Mouse (Mus musculus) frontal cortex, postnatal 36 days (tissue): Measurements from ENCODE around the gene Phactr4.
"Not testable (repeated sequence)": the region's sequence is repeated elsewhere in the genome, so short reads cannot be mapped to it uniquely, and the experiment has no call there.

Experiments
- DNase-seq, 2 experiments: peaks; one replicate each; pipeline ENCODE4 v3.0.0; 2022; ENCODE audit warnings: low spot score in 2 of 2

Phactr4 gene

DNA sequence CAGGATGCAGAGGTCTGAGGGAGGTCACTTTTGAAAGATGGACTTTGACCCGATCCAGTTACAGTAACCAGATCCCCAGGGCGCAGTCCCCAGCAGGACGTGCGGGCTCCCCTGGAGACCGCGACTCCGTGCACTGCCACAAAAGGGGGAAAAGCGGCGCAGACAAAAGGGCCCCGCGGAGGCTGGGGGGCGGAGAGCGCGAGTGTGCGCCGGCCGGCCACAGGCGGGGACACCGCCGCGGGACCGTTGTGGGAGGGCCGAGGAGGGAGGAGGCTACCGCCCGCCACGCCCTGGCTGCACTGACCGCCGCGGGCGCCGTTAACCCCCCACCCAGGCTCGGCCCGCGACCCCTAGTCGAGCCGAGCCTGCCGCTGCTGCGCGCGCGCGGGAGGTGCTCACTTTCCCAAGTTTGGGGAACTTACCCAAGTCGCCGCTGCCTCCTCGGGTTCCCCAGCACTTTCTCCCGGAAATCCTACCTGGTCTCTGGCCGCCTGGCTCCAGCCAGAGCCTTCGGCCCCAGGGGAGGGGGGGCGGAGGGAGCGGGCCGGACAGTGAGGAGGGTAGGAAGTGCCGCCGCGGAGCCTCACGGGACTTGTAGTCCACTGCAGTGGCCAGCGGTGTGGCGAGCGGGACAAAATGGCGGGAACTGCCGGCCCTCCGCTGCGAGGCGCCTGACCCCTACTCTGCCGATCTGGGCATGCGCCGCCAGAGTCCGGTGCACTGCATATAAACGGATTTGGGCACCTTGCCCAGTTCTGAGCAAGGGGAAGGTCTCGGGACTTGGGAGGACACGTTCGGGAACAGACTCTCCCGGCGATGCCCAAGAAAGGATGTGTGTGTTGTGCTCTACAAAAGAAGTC, at the start of gene Phactr4:
TSS of gene Phactr4 (minus strand) at position 567 of the 860 bp plus-strand sequence.
- peak; percentile 90 to 91 for DNase-seq

DNA sequence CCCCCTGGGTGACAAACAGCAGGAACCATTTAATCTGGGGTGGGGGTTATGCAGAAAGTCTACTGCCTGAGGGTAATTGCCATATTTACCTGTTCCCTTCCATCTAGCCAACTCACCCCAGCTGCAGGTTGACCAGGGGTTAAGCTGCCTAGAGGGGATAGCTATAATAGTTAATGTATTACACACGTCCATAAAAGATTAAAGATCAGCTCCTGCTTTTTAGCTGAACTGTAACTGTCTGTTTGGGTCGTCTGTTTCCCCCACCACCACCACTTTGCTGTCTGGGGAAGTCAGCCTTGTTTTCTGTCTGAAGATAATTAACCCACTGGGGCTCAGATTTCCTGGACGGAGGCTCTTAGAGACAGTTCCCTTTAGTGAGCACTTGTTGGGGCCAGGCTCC, 47.6 kb upstream of the Phactr4 start:
- DNase-seq: no peak

DNA sequence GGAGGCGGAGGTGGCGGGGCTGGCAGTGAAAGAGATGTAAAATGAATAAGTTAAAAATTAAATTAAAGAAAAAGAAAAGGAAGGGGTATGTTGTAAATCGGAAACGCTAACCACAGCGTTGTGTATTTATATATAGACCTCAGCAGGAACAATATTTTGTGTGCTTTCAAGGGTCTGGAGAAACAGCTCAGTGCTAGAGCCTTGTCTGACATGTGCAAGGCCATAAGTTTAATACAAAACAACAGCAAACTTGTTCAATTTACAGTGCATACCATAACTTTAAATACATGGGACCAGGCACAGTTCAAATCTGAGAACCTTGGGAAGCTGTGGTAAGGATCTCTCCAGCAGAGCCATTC, 41.9 kb upstream of the Phactr4 start:
- no peak for DNase-seq

DNA sequence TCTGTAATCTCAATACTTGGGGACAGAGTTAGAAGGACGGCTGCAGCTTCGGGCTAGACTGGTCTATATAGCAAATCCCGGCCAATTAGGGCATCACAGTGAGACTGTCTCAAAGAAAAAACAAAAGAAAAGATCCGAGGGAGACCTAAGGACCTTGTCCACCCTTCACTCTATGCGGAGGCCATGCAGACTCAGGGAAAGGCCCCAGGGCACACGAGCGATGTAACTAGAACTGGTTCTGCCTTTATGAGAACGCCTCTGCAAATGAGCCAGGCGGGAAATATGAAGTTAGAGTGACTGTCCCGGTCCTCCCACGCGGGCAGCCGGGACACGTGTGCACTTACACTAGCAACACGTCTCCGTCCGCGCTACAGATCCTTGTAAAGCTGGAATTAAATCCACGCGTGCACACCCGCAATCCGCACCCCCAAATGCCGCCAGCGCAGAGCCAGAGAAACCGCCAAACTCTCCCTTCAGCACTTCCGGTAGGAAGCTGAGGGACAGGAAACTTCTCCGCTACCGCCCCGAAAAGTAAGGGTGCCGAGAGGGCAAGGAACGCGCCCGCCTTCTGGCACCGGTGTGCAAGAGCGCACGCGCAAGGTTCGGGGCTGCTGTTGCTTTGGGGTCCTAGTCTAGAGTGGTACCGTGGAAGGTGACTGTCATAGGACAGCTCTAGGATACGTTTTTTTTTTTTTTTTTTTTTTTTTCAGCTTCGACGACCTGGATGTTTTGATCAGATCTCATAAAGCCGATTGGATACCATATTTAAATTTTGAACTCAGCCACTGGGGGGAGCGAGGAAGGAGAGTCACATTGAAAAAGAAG, 41.4 kb upstream of the Phactr4 start, which contains the start of gene Med18:
TSS of gene Med18 (minus strand) at position 492 of the 825 bp plus-strand sequence.
- DNase-seq: peak; percentile 94 to 97

DNA sequence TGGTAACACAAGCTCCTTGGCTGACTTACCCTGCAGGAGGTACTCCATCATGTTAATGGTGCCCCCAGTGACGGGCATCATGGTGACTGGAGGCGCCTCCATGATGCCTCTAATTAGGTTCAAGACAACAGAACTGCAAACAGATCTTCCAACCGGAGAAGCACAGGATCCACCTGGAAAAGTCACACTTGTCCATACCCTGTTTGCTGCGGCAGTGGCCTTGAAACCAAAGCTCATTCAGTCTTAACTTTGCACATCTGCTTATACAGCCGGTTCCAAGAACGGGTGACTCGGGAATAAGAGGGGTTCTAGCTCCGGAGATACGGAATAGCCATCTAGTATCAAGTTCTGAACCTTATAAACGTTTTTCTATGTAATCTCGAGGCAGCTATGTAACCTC, 40.5 kb upstream of the Phactr4 start:
- no peak for DNase-seq

DNA sequence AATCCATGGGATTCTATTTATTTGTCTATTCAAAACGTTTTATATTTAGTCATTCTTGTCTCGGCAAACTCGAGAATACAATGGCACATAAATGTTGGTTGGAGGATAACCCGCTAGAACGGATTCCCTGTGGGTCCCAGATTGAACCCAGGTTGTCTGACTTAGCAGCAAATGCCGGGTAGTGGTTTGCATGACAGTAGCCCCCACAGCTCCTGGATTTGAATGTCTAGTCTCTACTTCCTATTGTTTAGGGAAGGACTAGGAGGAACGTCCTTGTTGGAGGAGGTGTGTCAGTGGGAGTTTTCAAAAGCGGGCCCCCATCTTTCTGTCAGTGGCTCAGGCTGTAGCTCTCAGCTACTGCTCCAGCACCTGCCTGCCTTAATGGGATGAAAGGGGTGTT, 37.9 kb upstream of the Phactr4 start:
- no peak for DNase-seq

DNA sequence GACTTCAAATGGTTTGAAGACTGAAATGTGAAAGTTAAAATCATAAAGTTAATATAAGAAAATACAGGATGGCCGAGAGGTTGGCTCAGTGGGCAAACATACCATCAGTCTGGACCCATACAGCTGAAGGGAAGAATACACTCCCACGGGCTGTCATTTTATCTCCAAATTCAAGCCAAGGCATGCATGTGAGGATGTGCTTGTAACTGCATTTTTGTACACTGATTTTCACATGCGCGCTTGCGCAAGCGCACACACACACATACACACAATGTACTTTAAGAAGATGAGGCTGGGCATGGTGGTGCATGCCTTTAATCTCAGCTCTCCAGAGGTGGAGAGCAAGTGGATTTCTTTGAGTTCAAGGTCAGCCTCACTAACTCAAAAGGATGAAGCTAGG, 33.3 kb upstream of the Phactr4 start:
- DNase-seq: no peak

DNA sequence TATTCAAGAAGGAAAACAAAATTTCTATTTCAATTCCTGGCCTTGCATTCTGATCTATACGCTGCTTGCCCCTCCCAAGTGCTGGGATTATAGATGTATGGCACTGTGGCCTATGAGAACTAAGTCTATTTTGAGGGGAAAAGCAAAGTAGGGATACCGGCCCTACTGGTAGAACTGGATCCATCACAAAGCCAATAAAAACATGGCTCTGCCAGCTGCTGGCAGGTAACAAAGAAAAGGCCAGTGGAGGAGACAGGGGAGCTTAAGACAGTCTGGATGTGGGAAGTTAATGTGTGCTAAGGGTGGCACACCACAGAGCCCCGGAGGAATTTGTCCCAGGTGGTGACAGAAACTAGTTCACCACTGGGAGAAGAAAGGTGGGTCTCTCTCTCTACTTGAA, 32.9 kb upstream of the Phactr4 start:
- no peak for DNase-seq

DNA sequence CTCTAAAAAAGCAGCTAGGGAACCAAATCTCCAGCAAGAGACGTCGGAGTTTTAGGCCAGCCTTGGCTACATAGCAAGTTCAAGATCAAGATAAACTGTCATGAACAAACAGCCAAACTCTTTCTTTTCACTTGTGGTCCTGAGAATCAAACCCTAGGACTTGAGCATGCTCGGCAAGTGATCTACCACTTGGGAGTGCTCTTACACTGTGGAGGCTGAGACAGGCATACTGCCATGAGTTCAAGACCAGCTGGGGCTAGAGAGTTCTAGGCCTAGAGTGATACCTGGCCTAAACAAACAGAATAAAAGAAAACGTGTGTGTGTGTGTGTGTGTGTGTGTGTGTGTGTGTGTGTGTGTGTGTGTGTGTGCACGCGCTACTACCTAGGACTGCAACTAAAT, 31.9 kb upstream of the Phactr4 start:
- no peak for DNase-seq

DNA sequence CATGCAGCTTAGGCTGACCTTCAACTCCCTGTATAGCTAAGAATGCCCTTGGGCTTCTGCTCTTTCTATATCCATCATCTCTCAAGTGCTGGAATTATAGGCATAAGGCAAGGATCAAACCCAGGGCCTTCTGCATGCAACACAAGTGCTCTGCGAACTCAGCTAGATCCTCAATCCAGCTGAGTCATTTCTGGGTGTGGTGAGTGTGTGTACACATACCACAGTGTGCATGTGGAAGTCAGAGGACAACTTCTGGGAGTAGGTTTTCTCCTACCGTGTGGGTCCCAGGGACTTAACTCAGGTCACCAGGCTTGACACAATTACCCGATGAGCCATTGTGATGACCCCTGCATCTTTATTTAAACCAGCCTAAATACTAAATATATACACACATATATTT, 27.5 kb upstream of the Phactr4 start:
- DNase-seq: no peak

DNA sequence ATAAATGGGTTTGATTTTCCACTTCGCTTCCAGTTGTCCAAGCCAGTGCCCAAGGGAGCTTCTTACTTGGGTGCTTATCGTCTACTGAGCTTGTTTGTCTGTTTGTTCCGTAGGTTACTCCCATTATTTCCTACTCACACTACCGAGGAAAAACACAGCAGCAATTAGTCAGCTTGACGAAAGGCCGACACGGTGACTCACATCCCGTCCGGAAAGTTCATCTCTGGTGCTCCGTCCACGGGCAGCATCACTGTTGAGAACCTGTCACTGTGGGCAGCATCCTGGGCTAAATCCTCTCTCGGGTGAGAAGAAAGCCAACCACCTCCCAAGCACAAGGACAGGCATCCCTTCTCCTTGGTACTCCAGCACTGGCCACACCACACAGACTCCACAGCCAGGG, 23.8 kb upstream of the Phactr4 start:
- no peak for DNase-seq

DNA sequence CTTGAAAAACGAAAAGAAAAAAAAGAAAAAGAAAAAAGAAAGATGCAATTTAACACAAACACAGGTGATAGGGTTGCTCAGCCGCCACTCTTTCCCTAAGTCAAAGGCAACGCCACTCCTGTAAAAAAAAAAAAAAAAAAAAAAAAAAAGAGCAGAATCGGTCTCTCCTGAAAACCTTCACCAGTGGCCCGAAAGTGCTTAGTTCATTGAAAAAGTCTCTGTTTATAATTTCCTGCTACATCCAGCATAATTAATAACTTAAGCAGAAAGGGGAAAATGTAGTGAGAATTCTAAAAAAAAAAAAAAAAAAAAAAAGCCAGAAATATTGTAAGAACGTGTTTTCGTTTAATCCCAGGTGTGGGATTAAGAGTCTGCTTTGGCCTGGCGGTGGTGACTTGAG, 22.2 kb upstream of the Phactr4 start:
- DNase-seq: no peak

DNA sequence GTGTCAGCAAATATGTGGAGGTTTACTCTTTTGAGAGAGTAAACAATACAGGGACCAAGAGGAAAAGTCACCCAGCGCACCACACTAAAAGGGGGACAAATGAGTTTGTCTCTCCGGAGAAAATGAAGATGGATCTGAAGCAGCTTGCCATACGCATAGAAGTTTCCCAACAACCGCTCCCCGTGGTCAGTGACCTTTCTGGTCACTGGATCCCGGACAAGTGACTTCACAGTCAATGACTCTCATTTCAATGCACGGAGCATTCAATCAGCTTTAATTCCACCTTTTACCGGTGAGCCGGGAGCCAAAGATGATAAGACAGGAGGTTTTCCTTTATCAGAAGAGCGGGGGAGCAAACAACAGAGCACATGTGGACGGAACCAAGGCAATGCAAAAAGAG, 15.6 kb upstream of the Phactr4 start:
- DNase-seq: no peak

DNA sequence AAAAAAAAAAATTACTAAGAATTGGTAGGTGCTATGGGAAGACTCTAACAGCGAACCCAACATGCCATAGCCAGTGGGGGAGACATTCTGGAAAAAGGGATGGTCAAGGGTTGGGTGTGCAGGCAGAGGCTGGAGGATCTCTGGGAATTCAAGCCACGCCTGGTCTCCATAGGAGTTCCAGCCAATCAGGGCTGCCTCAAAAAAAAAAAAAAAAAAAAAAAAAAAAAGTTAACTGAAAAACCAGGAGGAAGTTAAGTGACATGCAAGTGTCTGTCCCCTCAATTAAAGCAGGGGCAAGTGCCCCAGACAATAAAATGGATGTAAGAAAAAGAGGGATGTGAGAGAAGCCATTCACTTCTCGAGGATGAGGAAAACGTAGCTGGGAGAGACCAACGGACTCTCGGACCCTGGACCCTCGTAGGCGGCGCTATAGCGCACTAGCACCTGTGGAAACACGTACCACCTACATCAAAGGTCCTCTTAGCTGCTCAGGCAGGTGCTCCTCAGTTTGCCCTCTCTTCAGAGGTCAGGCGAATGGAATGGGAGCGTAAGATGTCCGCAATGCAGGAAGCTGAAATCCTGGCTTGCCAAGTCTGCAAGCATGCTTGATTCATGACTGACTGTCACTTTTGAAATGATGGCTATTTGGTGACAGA, 10.6 kb upstream of the Phactr4 start:
- DNase-seq: no peak

DNA sequence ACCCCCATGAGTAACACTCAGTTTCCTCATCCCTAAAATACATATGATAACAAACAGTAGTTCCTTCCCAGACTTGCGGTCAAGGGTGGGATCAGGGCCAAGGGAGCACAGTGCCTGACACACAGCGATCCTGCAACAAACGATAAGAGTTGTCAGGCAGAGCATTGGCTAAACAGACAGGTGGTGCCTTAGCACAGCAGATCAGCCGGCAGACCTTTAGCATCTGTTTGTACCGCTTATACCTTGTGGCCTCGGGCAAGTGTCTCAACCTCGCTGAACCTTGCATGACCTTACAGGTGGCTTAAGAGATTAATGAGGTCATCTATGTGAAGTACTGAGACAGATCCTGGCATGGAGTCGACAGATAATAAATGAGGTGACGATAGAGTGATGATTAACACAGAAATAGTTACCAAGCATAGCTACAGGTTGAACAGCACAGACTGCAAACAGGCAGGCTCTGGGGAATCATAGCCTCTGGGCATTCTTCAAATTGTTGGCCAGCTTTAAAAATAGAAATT, 5.8 kb upstream of the Phactr4 start:
- DNase-seq: no peak

DNA sequence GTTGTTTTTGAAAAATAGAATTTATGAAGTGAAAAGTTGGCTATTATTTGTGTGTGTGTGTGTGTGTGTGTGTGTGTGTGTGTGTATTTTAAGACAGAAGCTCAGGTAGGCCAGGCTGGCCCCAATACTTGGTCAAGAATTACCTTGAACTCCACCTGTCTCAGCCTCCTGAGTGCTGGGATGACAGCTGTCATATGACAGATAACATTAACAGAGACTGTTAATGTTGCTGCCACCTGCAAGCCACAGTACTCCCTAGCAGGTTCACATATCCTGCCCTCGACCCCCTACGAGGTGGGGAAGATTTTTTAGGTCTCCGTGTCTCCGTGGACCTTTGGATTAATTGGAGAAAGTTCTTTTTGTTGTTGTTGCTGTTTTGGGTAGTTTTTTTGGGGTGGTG, 5.2 kb upstream of the Phactr4 start:
- no peak for DNase-seq

DNA sequence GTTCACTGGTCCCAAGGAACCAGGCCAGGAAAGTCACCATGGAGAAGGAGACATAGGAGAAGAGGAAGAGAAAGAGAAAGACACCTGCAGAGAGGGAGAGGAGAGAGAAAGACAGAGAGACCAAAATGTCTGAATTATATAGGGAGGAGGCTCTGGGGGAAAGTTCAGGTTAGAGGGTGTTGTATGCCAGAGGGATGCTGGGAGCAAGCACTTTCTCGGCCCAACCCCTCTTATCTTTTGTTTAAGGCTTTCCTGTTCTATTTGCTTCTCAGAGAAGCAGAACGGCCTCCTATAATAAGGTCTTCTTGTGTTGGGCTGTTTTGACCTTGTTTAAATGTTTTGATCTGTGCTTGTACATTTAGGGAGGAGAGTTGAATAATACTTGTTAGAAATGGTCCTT, 3.7 kb upstream of the Phactr4 start:
- DNase-seq: no peak

DNA sequence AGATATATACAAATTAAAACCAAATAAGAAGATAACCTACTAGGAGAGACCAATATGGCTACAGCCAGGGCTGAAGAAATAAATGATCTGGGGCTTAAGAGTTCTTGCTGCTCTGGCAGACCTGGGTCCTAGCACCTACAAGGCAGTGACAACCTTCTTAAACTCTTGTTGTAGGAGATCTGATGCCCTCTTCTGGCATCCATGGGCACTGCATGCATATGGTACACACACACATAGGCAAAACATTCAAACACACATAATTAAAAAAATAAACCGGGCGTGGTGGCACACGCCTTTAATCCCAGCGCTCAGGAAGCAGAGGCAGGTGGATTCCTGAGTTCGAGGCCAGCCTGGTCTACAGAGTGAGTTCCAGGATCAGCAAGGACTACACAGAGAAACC, 2.5 kb upstream of the Phactr4 start:
- no peak for DNase-seq

DNA sequence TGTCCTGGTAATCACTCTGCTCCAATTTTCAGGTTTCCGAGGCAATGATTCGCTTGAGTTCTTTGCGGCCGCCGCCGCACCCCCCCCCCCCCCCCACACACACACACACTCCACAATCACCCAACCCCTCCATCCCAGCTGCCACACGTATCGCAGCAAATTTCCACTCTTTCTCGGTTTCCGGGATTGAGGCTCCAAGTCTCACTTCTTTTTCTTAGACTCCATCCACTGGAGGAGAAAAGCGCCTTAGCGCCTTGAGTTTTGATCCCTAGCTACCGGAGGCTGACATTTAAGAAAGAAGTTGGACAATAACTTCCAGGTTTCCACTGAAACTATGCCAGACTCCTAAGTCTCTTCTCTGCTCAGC, 750 bp downstream of the Phactr4 start:
- DNase-seq: peak in 1 of 2 experiments; percentile 2

DNA sequence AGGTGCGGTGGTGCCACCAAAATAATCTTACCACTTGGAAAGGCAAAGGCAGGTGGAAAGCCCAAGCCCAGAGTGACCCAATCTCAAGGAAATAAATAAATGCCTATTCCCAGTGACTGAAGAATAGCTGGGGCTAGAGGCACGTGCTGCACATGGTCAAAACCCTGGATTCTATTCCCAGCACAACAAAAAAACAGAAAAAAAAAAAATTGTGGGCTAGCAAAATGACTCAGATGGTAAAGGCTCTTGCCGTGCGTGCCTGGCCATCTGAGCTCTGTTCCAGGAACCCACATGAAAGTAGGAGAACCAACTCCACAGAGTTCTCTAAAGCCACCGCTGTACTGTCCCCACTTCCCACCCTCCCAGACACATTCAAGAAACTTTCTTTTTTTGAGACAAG, 1.8 kb downstream of the Phactr4 start:
- no peak for DNase-seq

DNA sequence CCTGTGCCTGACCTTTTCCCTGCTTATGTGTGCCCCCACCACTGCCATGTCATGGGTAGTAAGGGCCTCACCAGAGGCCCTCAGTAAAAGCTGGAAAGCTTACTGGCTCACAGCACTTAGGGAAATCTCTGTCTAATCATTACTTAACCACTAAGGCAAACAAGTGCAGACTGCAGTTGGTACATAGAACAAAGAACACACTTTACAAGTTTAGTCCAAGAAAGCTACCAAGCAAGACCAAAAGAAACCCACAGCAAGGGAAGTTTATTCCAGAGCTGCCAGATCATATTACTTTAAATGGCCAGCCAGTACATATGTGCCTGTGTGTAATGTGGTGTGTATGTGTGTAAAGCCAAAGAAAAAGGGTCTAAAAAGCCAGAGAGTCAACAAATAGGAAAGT, 6.3 kb downstream of the Phactr4 start:
- no peak for DNase-seq

DNA sequence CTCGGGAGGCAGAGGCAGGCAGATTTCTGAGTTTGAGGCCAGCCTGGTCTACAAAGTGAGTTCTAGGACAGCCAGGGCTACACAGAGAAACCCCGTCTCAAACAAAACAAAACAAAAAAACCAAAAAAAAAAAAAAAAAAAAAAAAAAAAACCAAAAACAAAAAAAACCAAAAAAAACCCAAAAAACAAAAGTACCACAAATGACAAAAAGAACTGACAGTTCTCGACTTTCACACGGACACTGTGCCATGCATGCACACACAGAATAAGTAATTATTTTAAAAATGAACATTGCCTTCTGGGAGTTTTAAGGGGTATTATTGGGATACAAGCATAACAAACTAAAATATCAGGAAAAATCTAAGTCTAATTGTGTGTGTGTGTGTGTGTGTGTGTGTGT, 9.0 kb downstream of the Phactr4 start:
- DNase-seq: not testable (repeated sequence)
